Mouse (Mus musculus) adrenal gland, postnatal 25 days (tissue): Measurements from ENCODE around the gene Lrrc36. TPM values are rescaled to one million over a fixed set of nuclear protein-coding genes. Genes with fewer than 3 reads are reported as not detected.

Source experiments
- DNase-seq: peaks from one replicate; pipeline ENCODE4 v3.0.0; 2021; ENCODE audit warnings: mixed read lengths
- total RNA-seq: library from RNA; stranded (reverse); gene quantifications from 2 replicates; pipeline ENCODE4 v1.2.3, GENCODE M21; 2021

The Lrrc36 gene
- total RNA-seq, 1 experiment from 2014 or later: 6.1 TPM

GRCm38 (mm10) chr8:105468002-105468720 lies 54.8 kb downstream of the Lrrc36 start:
- no peak for DNase-seq

DNA sequence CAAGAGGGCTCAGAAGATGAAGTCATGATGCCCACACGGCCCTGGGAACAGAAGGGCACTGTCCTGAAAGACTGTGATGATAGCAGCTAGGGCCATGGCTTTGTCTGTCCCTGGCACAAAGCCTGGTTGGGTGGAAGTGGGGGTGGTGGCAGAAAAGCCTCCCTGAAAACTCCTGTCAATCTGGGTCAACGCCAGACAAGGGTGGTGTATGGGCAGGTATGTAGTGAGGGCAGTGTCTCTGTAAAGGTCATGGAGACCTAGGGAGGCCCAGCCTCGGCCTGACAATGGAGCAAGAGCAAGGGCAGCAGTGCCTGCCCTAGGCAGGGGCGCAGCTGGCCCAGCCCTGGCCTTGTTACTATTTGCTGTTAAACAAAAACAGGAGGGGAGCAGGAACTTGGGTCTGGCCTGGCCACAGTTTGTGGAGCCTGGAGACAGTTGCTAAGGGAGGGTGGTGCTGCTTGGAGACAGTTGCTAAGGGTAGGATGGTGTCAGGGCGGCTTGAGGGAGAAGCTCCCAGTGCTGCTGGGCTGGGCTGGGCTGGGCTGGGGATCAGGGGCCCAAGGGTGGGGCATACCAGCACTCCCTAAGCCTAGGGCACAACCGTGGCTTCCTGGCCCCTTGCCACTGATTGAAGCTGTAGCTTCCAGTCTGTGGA lies 55.8 kb downstream of the Lrrc36 start:
- no peak for DNase-seq

GRCm38 (mm10) chr8:105469816-105470215 lies 56.4 kb downstream of the Lrrc36 start:
- DNase-seq: no peak

DNA sequence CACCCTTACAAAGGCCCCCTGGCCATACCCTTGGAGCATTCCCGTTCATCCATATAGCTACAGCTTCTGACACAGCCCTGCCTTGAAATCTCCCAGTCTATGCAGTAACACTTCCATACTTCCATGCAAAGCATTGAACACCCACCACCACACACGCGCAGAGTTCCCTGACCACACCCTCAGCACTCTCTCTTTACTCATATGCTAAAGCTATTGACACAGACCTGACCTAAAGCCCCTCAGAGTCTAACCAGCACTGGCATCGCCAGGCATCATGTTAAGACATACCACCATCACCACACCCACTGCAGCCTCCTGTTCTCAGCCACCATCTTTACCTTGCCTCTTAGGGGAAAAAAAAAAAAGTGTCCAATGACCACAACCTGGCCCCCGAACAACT lies 56.9 kb downstream of the Lrrc36 start:
- no peak for DNase-seq

DNA sequence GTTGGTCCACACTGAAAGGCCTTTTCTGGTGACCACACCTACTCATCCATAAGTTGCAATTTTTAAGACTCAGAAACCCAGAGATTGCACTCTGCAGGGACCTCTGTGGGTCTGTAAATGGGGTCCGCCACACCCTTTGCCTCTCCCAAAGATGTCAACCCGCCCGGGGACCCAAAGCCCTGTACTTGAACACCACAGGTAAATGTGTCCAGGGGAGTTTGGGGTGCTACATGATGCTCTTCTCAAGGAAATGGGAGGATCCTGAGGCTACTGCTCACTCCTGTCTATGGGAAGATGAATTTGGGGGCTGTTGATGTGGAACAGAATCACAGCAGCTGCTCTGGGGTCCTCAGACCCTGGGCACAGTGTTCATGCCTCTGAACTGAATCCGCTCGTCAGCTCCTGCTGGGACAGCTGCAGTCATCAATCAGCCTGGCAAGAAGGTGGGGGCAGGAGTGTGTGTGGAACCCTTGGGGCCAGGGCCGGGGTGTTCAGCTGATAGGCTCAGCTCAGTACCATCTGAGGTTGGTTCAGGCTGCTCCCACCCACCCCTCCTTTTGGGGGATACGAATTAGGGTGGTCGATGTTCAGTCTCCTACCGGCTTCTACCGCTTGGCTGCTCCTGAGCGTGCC lies 57.4 kb downstream of the Lrrc36 start:
- DNase-seq: no peak

GRCm38 (mm10) chr8:105471314-105472015 lies 58.1 kb downstream of the Lrrc36 start, which contains the start of gene Tppp3:
TSS of gene Tppp3 (minus strand) at chr8:105471526.
- DNase-seq: peak; percentile 87

GRCm38 (mm10) chr8:105472414-105472932 lies 59.1 kb downstream of the Lrrc36 start:
- no peak for DNase-seq

- DNase-seq: no peak
These were observed 59.6 kb downstream of the Lrrc36 start for GRCm38 (mm10) chr8:105472983-105473382.

- DNase-seq: no peak
These were observed 60.6 kb downstream of the Lrrc36 start for GRCm38 (mm10) chr8:105473816-105474606.

DNA sequence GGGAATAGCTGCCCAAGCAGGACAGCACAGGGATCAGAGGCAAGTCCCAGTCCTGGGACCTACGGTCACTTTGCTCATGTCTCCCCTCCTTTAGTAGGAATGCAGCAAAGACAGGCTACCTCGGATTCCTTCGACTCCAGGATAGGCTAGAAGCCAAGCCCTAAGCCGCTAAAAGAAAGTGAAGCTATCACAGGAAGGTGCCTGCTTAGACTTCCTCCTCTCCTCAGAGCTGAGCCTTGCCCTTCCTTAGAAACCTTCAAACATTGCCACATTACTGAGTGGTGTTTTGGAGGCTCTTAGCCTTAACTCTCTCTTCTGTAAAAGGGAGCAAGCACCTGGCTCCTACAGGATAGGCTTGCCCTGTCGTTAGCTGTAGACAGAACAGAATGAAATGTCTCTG lies 61.3 kb downstream of the Lrrc36 start:
- no peak for DNase-seq

- no peak for DNase-seq
These were observed 61.9 kb downstream of the Lrrc36 start for GRCm38 (mm10) chr8:105475254-105475653.

DNA sequence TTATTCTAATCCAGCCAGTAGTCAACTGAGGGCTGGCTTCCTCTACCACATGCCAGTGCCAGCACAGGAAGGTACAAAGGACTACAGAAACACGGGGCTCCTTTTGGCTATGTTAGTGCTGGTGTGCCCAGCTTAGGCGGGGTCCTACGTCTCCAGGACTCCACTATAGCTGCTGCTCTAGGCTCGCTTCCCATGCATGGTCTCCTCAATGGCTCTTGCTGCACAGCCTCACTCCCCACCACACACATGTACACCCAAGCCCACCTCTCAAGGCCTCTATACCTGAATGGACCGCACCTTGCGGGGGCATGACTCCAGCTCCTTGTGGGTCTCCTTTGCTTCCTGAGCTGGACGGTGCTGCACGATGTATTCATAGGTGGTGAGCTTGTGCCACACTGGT lies 62.4 kb downstream of the Lrrc36 start:
- DNase-seq: no peak

- no peak for DNase-seq
These were observed 62.8 kb downstream of the Lrrc36 start for GRCm38 (mm10) chr8:105476161-105476560.

GRCm38 (mm10) chr8:105476628-105477413 lies 63.5 kb downstream of the Lrrc36 start:
- peak; percentile 65 for DNase-seq

- DNase-seq: no peak
These were observed 64.4 kb downstream of the Lrrc36 start for GRCm38 (mm10) chr8:105477792-105478191.

GRCm38 (mm10) chr8:105481013-105481412 lies 67.6 kb downstream of the Lrrc36 start:
- DNase-seq: no peak

DNA sequence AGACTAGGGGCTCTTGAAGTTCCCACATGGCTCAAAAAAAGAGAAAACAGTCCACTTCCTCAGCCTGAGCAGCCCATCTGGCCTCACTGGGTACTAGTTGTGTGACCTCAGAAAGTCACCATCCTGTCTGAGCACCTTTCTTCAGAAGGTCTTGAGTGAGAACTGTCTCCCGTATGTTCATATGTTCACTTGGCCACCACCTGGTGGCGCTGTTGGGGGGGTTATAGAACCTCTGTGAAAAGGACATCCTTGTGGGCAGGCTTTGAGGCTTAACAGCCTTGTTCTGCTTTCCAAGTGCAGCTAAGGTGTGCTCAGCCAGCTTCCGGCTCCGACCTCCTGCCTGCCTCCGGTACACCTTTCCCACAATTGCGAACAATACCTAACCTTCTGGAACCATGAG lies 68.1 kb downstream of the Lrrc36 start:
- DNase-seq: peak; percentile 40

DNA sequence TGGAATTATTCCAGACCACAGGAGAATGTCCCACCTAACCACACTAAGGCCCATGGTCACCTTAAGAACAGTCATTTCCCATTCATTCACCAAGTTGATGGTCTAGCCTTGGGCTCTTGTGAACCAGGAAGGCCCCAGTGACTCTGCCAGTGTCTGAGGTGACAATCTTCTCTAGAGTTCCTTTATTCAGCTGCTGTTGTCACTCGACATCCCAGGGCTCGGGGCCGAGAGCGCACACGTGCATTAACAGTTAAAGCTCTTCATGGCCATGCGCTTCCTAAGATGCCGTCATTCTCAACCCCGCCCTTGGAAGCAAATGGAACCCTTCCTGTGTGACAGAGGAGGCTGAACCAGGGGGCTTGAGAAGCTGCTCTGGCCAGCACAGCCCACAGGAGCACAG lies 68.8 kb downstream of the Lrrc36 start:
- no peak for DNase-seq

DNA sequence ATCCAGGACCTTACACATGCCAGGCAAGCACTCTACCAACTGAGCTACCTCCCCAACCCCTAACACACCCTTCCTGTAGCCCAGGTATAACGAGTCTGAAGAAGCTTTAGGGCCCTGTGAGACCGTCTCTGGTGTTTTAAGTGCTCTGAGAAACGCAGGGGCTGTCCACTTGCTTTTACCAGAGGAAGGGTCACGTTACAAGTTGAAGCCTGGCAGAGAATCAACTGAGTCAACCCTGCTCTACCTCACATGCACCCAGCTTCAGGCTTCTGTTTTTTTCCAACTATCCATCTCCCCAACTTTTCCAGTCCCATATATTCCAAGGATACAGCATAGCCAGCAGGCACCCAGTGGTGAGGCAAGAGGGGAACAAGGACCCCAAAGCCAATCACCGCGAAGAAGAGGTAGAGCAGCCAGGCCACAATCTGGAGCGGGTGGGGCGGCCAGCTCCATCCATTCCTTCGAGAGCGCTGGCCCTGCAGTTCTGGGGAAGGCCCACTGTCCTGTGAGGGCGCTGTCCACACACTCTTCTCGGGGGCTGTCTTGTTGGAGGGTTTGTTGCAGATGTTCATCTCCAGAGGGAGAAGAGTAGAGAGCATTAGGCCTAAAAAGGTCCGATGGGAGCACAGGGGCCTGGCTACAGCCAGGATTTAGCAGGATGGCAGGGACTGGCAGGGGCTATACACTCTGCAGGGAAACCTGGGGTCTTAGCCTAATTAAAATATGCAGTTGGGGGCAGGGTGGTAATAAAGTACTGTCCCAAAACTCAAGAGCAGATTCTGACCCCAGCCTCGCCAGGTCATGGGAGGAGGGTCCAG lies 70.0 kb downstream of the Lrrc36 start:
- DNase-seq: peak; percentile 37

DNA sequence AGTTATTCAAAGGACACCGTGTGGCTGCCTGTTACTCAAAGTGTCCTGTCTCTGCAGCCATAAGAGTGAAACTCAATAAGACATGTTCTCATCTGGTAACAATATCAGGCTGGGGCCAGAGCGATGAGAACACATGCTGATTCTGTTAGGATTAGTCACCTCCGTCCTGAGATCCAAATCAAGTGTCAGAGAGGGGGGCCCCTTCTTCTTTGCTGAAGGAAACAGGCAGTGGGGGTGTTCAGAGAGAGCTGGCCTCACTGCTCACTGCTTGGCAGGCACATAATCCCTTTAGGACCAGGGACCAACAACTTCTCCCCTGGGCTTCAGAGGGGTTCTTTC lies 70.6 kb downstream of the Lrrc36 start:
- no peak for DNase-seq
